17 mouse cellular contexts compared by ENCODE assay signal in the genomic region with DNA sequence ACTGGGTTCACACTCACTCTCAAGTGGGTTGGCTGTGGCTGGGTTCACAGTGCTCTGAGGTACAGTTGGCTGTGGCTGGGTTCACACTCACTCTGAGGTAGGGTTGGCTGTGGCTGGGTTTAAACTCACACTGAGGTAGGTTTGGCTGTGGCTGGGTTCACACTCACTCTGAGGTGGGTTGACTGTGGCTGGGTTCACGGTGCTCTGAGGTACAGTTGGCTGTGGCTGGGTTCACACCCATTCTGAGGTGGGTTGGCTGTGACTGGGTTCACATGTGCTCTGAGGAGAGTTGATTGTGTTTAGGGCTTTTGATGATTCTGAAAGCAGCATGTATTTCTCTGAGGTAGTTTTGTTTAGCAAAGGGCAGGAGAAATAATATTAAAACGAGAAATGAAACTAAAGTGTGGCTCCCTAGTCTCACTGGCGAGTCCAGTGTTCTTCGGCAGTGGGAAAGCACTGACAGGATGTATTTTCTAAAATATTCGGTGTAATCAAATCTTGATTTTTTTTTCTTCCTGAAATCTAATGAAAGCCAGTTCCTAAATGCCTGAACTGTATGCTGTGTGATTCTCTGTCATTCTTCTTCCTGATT.
A peak's percentile ranks its signal among the peaks of the same experiment; 100 is the strongest.
DNase-seq lines count a peak whose midpoint lies in the region; ATAC-seq lines count a peak whose summit lies in the region.
"Had no signal": no experiment of that assay in that cellular context is flagged by ENCODE, and none has a peak within 500 bp of the region (broad histone marks: within the 10 kb centered on the region; RNA-seq: fewer than 3 reads in every experiment).

No protein-coding gene starts in this region.

- 0 out of 2 replicates have a peak, but pooled peaks have one; percentile 20 for ATAC-seq in forebrain, embryonic 15.5 days (replicated peaks)
- no peak for ATAC-seq in forebrain, embryonic 13.5 days
- ATAC-seq in liver, embryonic 11.5 days (replicated peaks; ENCODE audit: low FRiP score), result 0 out of 2 replicates have a peak, but pooled peaks have one; percentile 15
- no peak for ATAC-seq in liver, embryonic 12.5 days
- ATAC-seq in limb, embryonic 13.5 days (ENCODE audit: low FRiP score, low read depth), result 0 out of 2 replicates have a peak, but pooled peaks have one; percentile 21
- peak; percentile 56 for ATAC-seq in neural tube, embryonic 15.5 days (ENCODE audit: low FRiP score)
- ATAC-seq: inflammation-experienced regulatory T-cells, adult 6 months had no signal

- no peak overlapping the region for H3K27ac ChIP-seq in forebrain, embryonic 15.5 days (replicated peaks)
- H3K27ac ChIP-seq in forebrain, embryonic 13.5 days, result no peak overlapping the region
- H3K27ac ChIP-seq in liver, embryonic 11.5 days (ENCODE audit: low read depth, low read length), result no peak overlapping the region
- H3K27ac ChIP-seq in liver, embryonic 12.5 days, result no peak overlapping the region
- H3K27ac ChIP-seq in limb, embryonic 13.5 days, result no peak overlapping the region
- H3K27ac ChIP-seq in neural tube, embryonic 15.5 days (replicated peaks), result 0 out of 2 replicates have a peak overlapping the region, but pooled peaks have one; percentile 0
- H3K27ac ChIP-seq: embryonic facial prominence, embryonic 13.5 days; heart, embryonic 15.5 days; kidney, embryonic 15.5 days; layer of hippocampus, adult 2 months had no signal

- DNase-seq in liver, embryonic 11.5 days (ENCODE audit: low spot score), result no peak
- DNase-seq in adrenal gland, adult 8-10 months, result no peak
- DNase-seq: adrenal gland, postnatal 10 days; cerebellum, postnatal 14 days; gastrocnemius, postnatal 36 days; lung, postnatal 4 days; right cerebral cortex, adult 18-20 months had no signal

- H3K36me3 ChIP-seq in forebrain, embryonic 15.5 days, result no peaks in the 10 kb centered on the region
- H3K36me3 ChIP-seq in forebrain, embryonic 13.5 days (ENCODE audit: poor library complexity, severe bottlenecking), result no peaks in the 10 kb centered on the region
- H3K36me3 ChIP-seq in liver, embryonic 11.5 days (ENCODE audit: control insufficient read depth, insufficient read depth, low read length), result no peaks in the 10 kb centered on the region
- 0 out of 2 replicates have a peak, but pooled peaks cover 3% of the 10 kb centered on the region for H3K36me3 ChIP-seq in liver, embryonic 12.5 days
- no peaks in the 10 kb centered on the region for H3K36me3 ChIP-seq in limb, embryonic 13.5 days
- no peaks in the 10 kb centered on the region for H3K36me3 ChIP-seq in neural tube, embryonic 15.5 days
- H3K36me3 ChIP-seq: embryonic facial prominence, embryonic 13.5 days; heart, embryonic 15.5 days; kidney, embryonic 15.5 days had no signal

- H3K27me3 ChIP-seq in forebrain, embryonic 15.5 days, result no peaks in the 10 kb centered on the region
- H3K27me3 ChIP-seq in forebrain, embryonic 13.5 days, result no peaks in the 10 kb centered on the region
- H3K27me3 ChIP-seq in liver, embryonic 11.5 days (replicated peaks; ENCODE audit: control insufficient read depth, insufficient read depth, low read length), result no peaks in the 10 kb centered on the region
- no peaks in the 10 kb centered on the region for H3K27me3 ChIP-seq in liver, embryonic 12.5 days (replicated peaks)
- no peaks in the 10 kb centered on the region for H3K27me3 ChIP-seq in limb, embryonic 13.5 days
- 0 out of 2 replicates have a peak, but pooled peaks cover 11% of the 10 kb centered on the region for H3K27me3 ChIP-seq in neural tube, embryonic 15.5 days (replicated peaks)
- H3K27me3 ChIP-seq: embryonic facial prominence, embryonic 13.5 days; heart, embryonic 15.5 days; kidney, embryonic 15.5 days had no signal

- H3K9ac ChIP-seq in forebrain, embryonic 15.5 days (replicated peaks), result no peak overlapping the region
- H3K9ac ChIP-seq in forebrain, embryonic 13.5 days, result no peak overlapping the region
- no peak overlapping the region for H3K9ac ChIP-seq in liver, embryonic 11.5 days (ENCODE audit: low read depth, low read length)
- H3K9ac ChIP-seq in liver, embryonic 12.5 days, result no peak overlapping the region
- no peak overlapping the region for H3K9ac ChIP-seq in limb, embryonic 13.5 days
- H3K9ac ChIP-seq in neural tube, embryonic 15.5 days (replicated peaks), result no peak overlapping the region
- H3K9ac ChIP-seq: embryonic facial prominence, embryonic 13.5 days; heart, embryonic 15.5 days; kidney, embryonic 15.5 days had no signal

- H3K4me3 ChIP-seq in forebrain, embryonic 15.5 days, result no peak overlapping the region
- no peak overlapping the region for H3K4me3 ChIP-seq in forebrain, embryonic 13.5 days
- no peak overlapping the region for H3K4me3 ChIP-seq in liver, embryonic 11.5 days (ENCODE audit: low read depth, low read length)
- no peak overlapping the region for H3K4me3 ChIP-seq in liver, embryonic 12.5 days
- H3K4me3 ChIP-seq in limb, embryonic 13.5 days, result no peak overlapping the region
- H3K4me3 ChIP-seq in neural tube, embryonic 15.5 days (replicated peaks), result no peak overlapping the region
- H3K4me3 ChIP-seq: embryonic facial prominence, embryonic 13.5 days; heart, embryonic 15.5 days; kidney, embryonic 15.5 days; layer of hippocampus, adult 2 months had no signal

- 85% methylated on average over 5 of the region's 5 CpGs for WGBS in forebrain, embryonic 15.5 days
- 92% methylated on average over 5 of the region's 5 CpGs for WGBS in forebrain, embryonic 13.5 days
- WGBS in liver, embryonic 11.5 days, result 86% methylated on average over 5 of the region's 5 CpGs
- 78% methylated on average over 5 of the region's 5 CpGs for WGBS in liver, embryonic 12.5 days (ENCODE audit: insufficient replicate concordance)
- 87% methylated on average over 5 of the region's 5 CpGs for WGBS in limb, embryonic 13.5 days
- 88% methylated on average over 5 of the region's 5 CpGs for WGBS in neural tube, embryonic 15.5 days

- peaks cover 3% of the 10 kb centered on the region; the same call in 1 of the 2 replicates for H3K4me1 ChIP-seq in forebrain, embryonic 15.5 days
- no peaks in the 10 kb centered on the region for H3K4me1 ChIP-seq in forebrain, embryonic 13.5 days
- H3K4me1 ChIP-seq in liver, embryonic 11.5 days (replicated peaks; ENCODE audit: control insufficient read depth, insufficient read depth, low read length), result no peaks in the 10 kb centered on the region
- H3K4me1 ChIP-seq in liver, embryonic 12.5 days, result peaks cover 6% of the 10 kb centered on the region; the same call in 1 of the 2 replicates
- H3K4me1 ChIP-seq in limb, embryonic 13.5 days, result 0 out of 2 replicates have a peak, but pooled peaks cover 5% of the 10 kb centered on the region
- H3K4me1 ChIP-seq in neural tube, embryonic 15.5 days, result peaks cover 11% of the 10 kb centered on the region; the same call in 1 of the 2 replicates
- H3K4me1 ChIP-seq: heart, embryonic 15.5 days; kidney, embryonic 15.5 days had no signal

- H3K4me2 ChIP-seq in forebrain, embryonic 15.5 days (replicated peaks), result no peak overlapping the region
- no peak overlapping the region for H3K4me2 ChIP-seq in forebrain, embryonic 13.5 days
- no peak overlapping the region for H3K4me2 ChIP-seq in liver, embryonic 11.5 days
- no peak overlapping the region for H3K4me2 ChIP-seq in liver, embryonic 12.5 days
- H3K4me2 ChIP-seq in limb, embryonic 13.5 days (replicated peaks), result no peak overlapping the region
- no peak overlapping the region for H3K4me2 ChIP-seq in neural tube, embryonic 15.5 days
- H3K4me2 ChIP-seq: embryonic facial prominence, embryonic 13.5 days; heart, embryonic 15.5 days; kidney, embryonic 15.5 days had no signal

- no peaks in the 10 kb centered on the region for H3K9me3 ChIP-seq in forebrain, embryonic 15.5 days
- H3K9me3 ChIP-seq in forebrain, embryonic 13.5 days (replicated peaks), result no peaks in the 10 kb centered on the region
- no peaks in the 10 kb centered on the region for H3K9me3 ChIP-seq in liver, embryonic 11.5 days (ENCODE audit: control insufficient read depth, low read length)
- H3K9me3 ChIP-seq in liver, embryonic 12.5 days (replicated peaks), result no peaks in the 10 kb centered on the region
- no peaks in the 10 kb centered on the region for H3K9me3 ChIP-seq in limb, embryonic 13.5 days
- no peaks in the 10 kb centered on the region for H3K9me3 ChIP-seq in neural tube, embryonic 15.5 days (replicated peaks)
- H3K9me3 ChIP-seq: embryonic facial prominence, embryonic 13.5 days; heart, embryonic 15.5 days; kidney, embryonic 15.5 days had no signal

Comparison
In these comparisons a context has a peak if more than half of its experiments do, and no peak if none do; other contexts are left out.
1. ATAC-seq: peak in forebrain, embryonic 15.5 days (single experiment), liver, embryonic 11.5 days (single experiment), limb, embryonic 13.5 days (single experiment) and neural tube, embryonic 15.5 days (single experiment); none in forebrain, embryonic 13.5 days (single experiment) and liver, embryonic 12.5 days (single experiment).